Mouse (Mus musculus): Measurements from ENCODE around the gene Catsperz.

Catsperz gene

GRCm38 (mm10) chr19:6925307-6925573 lies at the start of gene Catsperz:
TSS of gene Catsperz (minus strand) at chr19:6925380.
- peak; percentile 40 for DNase-seq (ENCODE audit: extremely low spot score, low spot score)

GRCm38 (mm10) chr19:6974211-6975205 lies 49.3 kb upstream of the Catsperz start, which contains the start of gene Ppp1r14b:
TSS of gene Ppp1r14b (plus strand) at chr19:6974968.
- peak; percentile 91 for DNase-seq (ENCODE audit: extremely low spot score, low spot score)

- no peak for DNase-seq (ENCODE audit: extremely low spot score, low spot score)
Observed at GRCm38 (mm10) chr19:6973581-6974190, 48.5 kb upstream of the Catsperz start.

- DNase-seq (ENCODE audit: extremely low spot score, low spot score) = no peak
Observed at GRCm38 (mm10) chr19:6972247-6972917, 47.2 kb upstream of the Catsperz start.

GRCm38 (mm10) chr19:6971644-6972043 lies 46.5 kb upstream of the Catsperz start:
- no peak for DNase-seq (ENCODE audit: extremely low spot score, low spot score)

DNA sequence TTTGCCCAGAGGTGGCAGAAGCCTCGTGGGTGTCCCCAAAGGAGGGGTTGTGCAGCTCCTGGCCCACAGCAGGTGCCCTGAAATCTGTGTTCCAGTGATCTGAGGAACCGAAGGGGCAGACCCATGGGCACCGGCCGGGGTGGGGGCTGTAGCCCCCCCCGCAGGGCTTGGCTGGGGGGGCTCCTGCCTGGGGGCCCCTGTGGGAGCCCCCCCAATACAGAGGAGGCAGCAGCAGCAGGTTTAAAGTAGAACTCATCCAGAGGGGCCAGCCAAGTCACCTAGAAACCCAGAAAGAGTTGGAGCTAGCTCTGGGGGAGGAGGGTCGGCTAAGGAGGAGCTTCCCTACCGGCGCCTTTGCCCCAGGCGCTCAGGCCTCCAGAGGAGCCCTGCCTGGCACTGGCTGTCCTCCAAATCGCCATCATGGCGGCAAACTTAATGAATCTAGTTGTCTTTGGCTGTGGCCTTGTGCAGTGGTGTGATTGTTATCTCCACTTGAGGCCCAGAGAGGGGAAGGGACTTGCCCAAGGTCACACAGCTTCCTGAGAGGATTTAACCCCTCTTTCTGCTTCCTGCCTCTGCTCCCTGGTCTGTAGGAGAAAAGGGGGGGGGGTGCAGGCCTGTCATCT lies 45.4 kb upstream of the Catsperz start:
- no peak for DNase-seq (ENCODE audit: extremely low spot score, low spot score)

DNA sequence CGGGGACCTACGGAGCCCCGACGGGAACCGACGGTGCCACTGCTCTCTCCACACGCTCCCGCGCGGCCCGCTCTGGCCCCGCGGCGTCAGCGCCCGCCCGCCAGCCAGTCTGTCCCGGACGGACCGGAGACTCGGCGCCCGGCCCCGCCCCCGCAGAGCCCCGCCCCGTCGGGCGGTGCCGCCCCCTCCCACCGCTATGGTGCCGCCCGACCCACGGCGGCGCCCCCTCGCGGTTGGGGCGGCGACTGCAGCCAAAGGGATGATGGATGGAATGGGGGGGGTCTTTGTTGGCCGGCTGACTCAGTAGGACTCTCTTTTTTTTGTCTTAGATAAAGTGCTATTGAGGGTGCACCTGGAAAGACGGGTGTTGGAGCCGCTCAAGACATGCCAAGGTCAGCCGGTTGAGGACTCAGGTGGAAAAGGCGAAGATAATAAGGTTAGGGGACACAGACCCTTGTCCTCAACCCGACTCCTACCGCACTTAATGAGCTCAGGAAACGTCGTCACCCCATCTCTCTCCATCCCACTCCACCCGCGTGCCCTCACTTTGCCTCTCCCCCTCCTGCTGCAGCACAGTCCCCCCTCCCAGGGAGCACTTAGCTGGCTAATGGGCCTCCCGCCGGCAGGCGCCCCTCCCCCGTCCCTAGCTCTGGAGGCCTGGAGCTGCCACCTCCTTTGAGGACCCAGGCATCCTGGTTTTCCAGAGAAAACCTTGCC lies 44.6 kb upstream of the Catsperz start:
- DNase-seq (ENCODE audit: extremely low spot score, low spot score) = peak; percentile 80

DNA sequence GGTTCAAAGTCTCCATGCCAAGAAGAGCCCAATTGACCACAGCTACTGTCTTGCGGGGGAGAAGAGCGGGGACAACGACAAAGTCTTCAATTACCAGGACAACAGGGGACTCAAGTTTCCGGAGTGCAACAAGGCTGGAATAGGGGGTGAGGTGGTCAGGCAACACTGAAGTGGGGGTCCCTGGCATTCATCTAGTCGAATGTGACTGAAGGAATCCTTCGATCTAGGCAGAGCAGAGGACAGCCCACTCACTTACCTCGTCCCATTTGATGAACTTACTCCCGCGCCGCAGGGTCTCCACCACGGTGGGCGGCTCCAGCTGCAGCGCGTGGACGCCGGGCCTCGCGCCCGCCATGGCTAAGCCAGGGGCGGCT lies 44.1 kb upstream of the Catsperz start:
- DNase-seq (ENCODE audit: extremely low spot score, low spot score) = no peak

DNA sequence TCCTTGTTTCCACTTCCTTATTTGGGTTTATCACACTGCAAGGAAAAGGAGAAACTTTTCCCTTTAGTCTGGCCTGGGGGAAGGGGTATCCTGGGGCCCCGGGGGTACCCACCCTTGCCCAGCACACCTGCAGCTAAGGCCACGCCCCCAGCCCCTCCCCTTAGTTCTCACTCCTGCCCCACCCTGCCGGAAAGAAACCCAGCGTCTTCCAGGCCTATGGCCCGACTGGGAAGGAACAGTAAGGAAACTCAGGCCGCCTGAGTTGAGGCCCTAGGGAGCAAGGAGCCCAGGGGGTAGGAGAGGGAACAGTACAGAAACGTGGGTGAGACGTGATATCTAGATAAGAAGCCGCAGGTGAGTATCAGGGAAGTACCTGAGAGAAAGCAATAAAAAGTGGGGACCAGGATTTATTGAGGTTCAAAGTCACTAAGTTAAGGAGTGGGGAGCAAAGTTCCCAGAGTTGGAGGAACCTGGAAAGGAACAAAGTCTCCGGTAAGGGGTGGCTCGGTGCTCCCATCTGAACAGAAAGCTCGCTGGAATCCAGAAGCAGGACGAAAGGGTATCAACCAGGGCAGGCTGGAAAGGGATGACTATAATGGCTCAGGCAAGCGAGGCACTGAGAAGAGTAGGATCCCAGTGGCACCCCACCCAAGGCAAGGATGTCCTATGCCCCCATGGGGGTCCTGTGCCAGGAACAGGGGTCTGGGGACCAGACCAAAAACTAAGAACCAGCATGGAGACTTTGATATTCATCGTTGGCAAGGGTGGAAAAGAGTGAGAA lies 43.5 kb upstream of the Catsperz start:
- no peak for DNase-seq (ENCODE audit: extremely low spot score, low spot score)

- DNase-seq (ENCODE audit: extremely low spot score, low spot score) = no peak
Observed at GRCm38 (mm10) chr19:6956461-6956860, 31.3 kb upstream of the Catsperz start.

DNA sequence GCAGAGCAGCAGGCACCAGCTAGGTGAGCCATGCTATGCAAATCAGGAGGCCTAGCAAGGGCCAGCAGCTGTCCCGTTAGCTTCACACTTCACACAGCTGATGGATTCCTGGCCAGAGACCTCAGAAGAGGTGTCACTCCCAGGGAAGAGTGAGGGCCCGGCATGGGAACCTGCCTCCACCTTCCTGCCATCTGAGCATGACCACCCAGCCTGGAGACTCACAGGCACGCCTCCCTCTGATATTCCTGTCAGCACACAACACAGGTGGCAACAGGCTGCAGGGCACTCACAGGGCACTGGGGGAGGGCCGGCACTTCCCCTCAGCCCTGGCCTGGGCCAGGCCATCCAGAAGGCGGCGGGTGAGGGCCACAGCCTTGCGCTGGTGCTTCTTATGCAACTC lies 30.2 kb upstream of the Catsperz start:
- DNase-seq (ENCODE audit: extremely low spot score, low spot score) = no peak

DNA sequence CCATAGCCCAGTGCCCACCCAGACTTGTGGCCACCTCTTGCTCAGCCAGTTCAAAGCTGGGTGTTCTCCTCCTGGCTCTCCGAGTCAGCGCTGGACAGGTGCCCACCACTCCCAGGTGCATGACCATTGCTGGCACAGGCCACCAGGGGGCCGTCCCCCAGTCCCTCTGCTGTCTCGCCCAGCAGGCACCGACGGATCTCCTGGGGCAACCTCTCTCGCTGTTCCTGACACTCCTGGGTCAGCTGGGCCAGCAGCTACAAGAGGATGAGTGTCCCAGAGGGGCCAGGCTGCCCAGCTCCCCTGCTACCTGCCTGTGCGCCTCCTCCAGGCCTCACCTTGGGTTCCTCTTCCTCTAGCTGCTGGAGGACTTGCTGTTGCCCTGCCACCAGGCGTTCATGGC lies 28.9 kb upstream of the Catsperz start:
- no peak for DNase-seq (ENCODE audit: extremely low spot score, low spot score)

DNA sequence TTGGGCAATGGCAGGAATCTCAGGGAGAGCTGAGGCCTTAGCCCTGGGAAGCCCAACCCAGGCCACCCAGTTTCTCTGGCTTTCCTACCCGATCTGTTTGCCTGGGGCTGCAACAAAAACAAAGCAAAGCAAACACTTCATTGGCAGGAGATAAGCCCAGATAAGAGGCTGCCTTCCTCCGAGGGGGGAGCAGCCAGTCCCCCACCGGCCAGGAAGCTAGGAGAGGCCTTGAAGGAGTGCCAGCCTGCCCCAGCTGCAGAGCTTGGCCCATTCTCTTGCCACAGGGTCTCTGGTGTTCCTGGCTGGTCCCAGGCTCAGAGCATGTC lies 27.5 kb upstream of the Catsperz start:
- DNase-seq (ENCODE audit: extremely low spot score, low spot score) = no peak

DNA sequence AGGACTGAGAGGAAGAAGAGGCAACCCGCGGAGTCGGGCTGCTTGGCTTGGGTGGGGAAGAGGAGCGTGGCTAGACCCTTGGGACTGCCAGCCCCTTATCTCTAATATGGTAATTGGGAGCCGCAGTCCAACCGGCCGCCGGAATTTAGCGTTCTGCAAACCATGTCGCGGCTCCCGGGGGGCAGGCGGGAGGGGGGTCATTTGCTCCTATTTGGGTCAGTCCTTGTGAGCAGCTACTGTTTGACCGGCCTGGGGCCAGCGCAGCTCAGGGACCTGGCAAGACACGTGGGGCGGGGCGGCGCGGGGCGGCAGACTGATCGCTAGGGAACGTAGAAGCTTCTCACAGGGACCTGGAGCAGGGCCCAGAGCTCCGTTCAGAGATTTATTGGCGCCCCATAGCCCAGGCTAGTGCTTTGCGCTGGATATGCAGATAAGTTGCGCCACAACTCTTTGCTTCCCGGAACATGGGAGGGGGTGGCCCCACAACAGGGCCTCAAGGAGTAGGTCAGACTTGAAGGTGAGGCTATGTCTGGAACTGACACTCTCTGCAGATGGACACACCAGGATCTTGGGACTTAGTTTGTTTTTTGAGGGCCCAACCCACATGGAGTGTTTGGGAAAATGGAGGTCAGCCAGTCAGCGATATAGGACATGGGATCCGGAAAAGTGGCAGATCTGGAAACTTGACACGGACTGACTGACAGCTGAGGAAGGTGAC lies 27.0 kb upstream of the Catsperz start:
- DNase-seq (ENCODE audit: extremely low spot score, low spot score) = peak; percentile 72

- DNase-seq (ENCODE audit: extremely low spot score, low spot score) = peak; percentile 91
Observed at GRCm38 (mm10) chr19:6951381-6951968, 26.3 kb upstream of the Catsperz start.

- DNase-seq (ENCODE audit: extremely low spot score, low spot score) = peak; percentile 75
Observed at GRCm38 (mm10) chr19:6950613-6951153, 25.5 kb upstream of the Catsperz start.

GRCm38 (mm10) chr19:6949951-6950350 lies 24.8 kb upstream of the Catsperz start:
- DNase-seq (ENCODE audit: extremely low spot score, low spot score) = no peak

DNA sequence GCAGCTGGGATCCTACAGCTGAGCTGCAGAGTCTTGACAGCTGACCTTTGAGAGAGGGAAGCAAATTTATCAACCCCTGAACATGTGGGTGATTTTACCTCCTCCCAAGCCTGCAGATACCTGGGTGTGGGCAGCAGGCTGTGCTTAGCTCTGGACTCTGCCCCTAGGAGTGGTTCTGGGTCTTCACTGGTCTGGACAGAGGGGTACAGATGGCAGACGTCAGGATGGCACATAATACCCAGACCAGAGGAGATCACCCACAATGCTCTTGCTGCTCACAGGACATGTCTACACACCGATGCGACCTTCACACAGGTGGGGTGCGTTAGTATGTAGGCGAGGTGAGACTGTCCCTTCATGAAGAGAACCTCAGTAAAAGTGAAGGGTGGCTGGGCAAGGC lies 24.4 kb upstream of the Catsperz start:
- DNase-seq (ENCODE audit: extremely low spot score, low spot score) = no peak

DNA sequence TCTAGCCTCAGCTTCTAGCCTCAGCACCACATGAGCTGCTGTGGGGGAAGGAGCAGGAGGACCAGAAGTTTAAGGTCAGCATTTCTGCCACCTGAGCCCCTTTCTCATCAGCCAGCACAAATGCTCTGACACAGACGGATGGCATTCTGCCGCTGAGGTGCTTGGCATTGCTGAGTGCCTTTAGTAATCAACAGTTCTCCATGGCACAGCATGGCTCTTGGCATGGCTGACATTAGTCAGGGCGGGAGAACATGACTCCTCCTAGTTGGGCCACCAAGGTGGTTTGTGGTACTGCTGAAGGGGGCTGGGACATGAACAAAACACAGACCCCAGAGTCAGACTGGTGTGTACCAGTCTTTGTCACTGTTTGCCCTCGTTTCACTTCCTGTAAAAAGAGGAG lies 23.0 kb upstream of the Catsperz start:
- no peak for DNase-seq (ENCODE audit: extremely low spot score, low spot score)
